Mouse (Mus musculus) megakaryocyte, embryonic 14.5 days (primary cell): ENCODE measurements at regions not wholly inside any gene's neighbourhood (a gene's known extent, or its start where the extent isn't known, plus 50 kb on each side); places are given as distances from the start of the nearest gene placed in this dataset.

Experiments used
- FLI1 ChIP-seq: IDR thresholded peaks from 2 replicates; pipeline ENCODE4 v1.6.1; 2012; ENCODE audit warnings: low read length, inconsistent platforms, mixed read lengths
- GATA1 ChIP-seq: IDR thresholded peaks from 3 replicates; pipeline ENCODE4 v1.6.1; 2012; ENCODE audit warnings: mixed read lengths, low read length, inconsistent platforms, borderline replicate concordance

DNA sequence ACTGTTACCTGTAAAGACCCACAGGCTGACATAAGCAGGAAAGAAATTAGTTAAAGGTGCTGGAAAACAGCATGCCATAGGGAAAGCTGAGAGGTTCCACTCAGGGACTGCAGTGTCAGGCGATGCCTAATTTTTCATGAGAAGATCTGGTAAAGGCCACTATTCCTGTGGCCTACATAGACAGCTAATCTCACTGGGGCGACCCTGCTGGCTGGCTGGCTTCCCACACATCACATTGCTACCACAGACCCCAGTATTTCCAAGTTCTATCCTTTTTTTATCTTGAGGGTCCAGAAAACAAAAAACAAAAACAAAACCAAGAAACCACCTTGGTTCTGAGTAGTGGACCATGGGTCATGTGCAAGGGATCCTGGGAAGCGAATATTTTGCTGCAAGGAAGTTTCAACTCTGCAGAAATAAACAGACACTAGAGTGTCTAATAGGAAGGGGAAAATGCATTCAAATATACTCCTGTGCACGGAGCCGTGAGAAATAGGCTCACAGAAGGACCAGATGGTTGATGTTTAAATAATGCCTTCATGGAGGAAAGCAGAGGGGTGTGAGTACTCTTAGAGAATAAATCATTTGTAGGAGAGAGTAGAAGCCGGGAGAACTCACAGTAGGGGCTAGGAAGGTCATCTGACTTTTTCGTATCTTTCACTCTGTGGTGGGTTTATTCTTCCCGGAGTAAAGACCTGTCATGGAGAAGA, 94.6 kb upstream of the Sall1 start:
- TF ChIP-seq GATA1 (no peak), FLI1 (no peak)
